Mouse (Mus musculus) embryonic facial prominence, embryonic 14.5 days (tissue): ENCODE results near the gene Cenpt. TPM values are rescaled to one million over a fixed set of nuclear protein-coding genes. Genes with fewer than 3 reads are reported as not detected.

Experiments
- ATAC-seq: fragments of 200-750 bp; cut with Nextera tagmentation; 2 replicates; pipeline ENCODE4 v1.8.0; 2017; ENCODE audit warnings: low read depth, moderate number of reproducible peaks, moderate TSS enrichment
- DNase-seq: peaks from one replicate; pipeline ENCODE4 v3.0.0-alpha.2; 2015; ENCODE audit warnings: low spot score
- H3K27ac ChIP-seq: fragments of 300-500 bp; sonication (generic); replicated peaks from 2 replicates; pipeline ENCODE4 v1.5.1; 2014; ENCODE audit warnings: low read depth, mild to moderate bottlenecking, low read length, moderate library complexity
- H3K27me3 ChIP-seq: fragments of 300-500 bp; sonication (generic); replicated peaks from 2 replicates; pipeline ENCODE4 v1.6.1; 2014; ENCODE audit warnings: low read length; ENCODE audit not compliant: control insufficient read depth, insufficient read depth
- H3K36me3 ChIP-seq: fragments of 300-500 bp; sonication (generic); 2 replicates; pipeline ENCODE4 v1.6.1; 2014; ENCODE audit warnings: low read length, mixed read lengths; ENCODE audit not compliant: control insufficient read depth, insufficient read depth
- H3K4me1 ChIP-seq: fragments of 300-500 bp; sonication (generic); 2 replicates; pipeline ENCODE4 v1.6.1; 2014; ENCODE audit warnings: antibody characterized with exemption, low read length; ENCODE audit not compliant: control insufficient read depth, insufficient read depth
- H3K4me2 ChIP-seq: fragments of 300-500 bp; sonication (generic); 2 replicates; pipeline ENCODE4 v1.6.1; 2014; ENCODE audit warnings: low read depth, mild to moderate bottlenecking, low read length, moderate library complexity, mixed read lengths
- H3K4me3 ChIP-seq: fragments of 300-500 bp; sonication (generic); 2 replicates; pipeline ENCODE4 v1.5.1; 2014; ENCODE audit warnings: low read depth, mild to moderate bottlenecking, low read length
- H3K9ac ChIP-seq: fragments of 300-500 bp; sonication (generic); 2 replicates; pipeline ENCODE4 v1.6.1; 2014; ENCODE audit warnings: low read depth, mild to moderate bottlenecking, low read length, moderate library complexity, mixed read lengths
- H3K9me3 ChIP-seq: fragments of 300-500 bp; sonication (generic); 2 replicates; pipeline ENCODE4 v1.6.1; 2016; ENCODE audit warnings: low read length; ENCODE audit not compliant: control insufficient read depth
- WGBS: fragments of 180-500 bp; shearing (Covaris S2); extraction: QIAGEN DNeasy Blood & Tissue Kit; methylation state at CpG from one replicate; pipeline ENCODE4 v1.1.7; 2014; 5-methylcytosine and 5-hydroxymethylcytosine counted together
- polyA plus RNA-seq: library from polyadenylated mRNA; unstranded; fragments of >200 nt; fragmentation: Nextera tagmentation; extraction: Ambion mirVana; gene quantifications from 2 replicates; pipeline ENCODE4 v1.2.1, GENCODE M21; 2014

Gene Cenpt
- polyA plus RNA-seq, 1 experiment from 2014 or later: 35.0 TPM

GRCm38 (mm10) chr8:105805346-105805745, 47.7 kb downstream of the Cenpt start:
- peaks cover 12% of the 10 kb centered on the region for H3K36me3 ChIP-seq
- no peak overlapping the region for H3K4me3 ChIP-seq
- H3K4me1 ChIP-seq: no peaks in the 10 kb centered on the region
- no peak for ATAC-seq
- DNase-seq: no peak
- H3K9me3 ChIP-seq: no peaks in the 10 kb centered on the region
- H3K27ac ChIP-seq: no peak overlapping the region
- H3K9ac ChIP-seq: no peak overlapping the region
- WGBS: 77% methylated on average over 3 of the region's 3 CpGs
- no peaks in the 10 kb centered on the region for H3K27me3 ChIP-seq
- H3K4me2 ChIP-seq: no peak overlapping the region

- no peaks in the 10 kb centered on the region for H3K9me3 ChIP-seq
- no peak overlapping the region for H3K9ac ChIP-seq
- H3K27me3 ChIP-seq: no peaks in the 10 kb centered on the region
- no peaks in the 10 kb centered on the region for H3K4me1 ChIP-seq
- H3K27ac ChIP-seq: no peak overlapping the region
- no peak overlapping the region for H3K4me2 ChIP-seq
- 90% methylated on average over 7 of the region's 7 CpGs for WGBS
- H3K36me3 ChIP-seq: peaks cover 17% of the 10 kb centered on the region
- DNase-seq (no peak), ATAC-seq (no peak)
- H3K4me3 ChIP-seq: no peak overlapping the region
Measured at GRCm38 (mm10) chr8:105804797-105805196, 48.3 kb downstream of the Cenpt start.

- Histone ChIP-seq H3K27ac (no peak overlapping the region), H3K4me3 (no peak overlapping the region), H3K27me3 (no peaks in the 10 kb centered on the region), H3K9ac (no peak overlapping the region), H3K9me3 (no peaks in the 10 kb centered on the region), H3K4me1 (peaks cover 8% of the 10 kb centered on the region; the same call in 1 of the 2 replicates), H3K36me3 (peaks cover 17% of the 10 kb centered on the region; the same call in 1 of the 2 replicates), H3K4me2 (no peak overlapping the region)
- ATAC-seq: no peak
- no peak for DNase-seq
- 86% methylated on average over 6 of the region's 6 CpGs for WGBS
Measured at GRCm38 (mm10) chr8:105801153-105801904, 51.7 kb downstream of the Cenpt start.

GRCm38 (mm10) chr8:105799091-105799812, 53.8 kb downstream of the Cenpt start:
- H3K27me3 ChIP-seq: no peaks in the 10 kb centered on the region
- no peak overlapping the region for H3K4me3 ChIP-seq
- 0 out of 2 replicates have a peak, but pooled peaks cover 4% of the 10 kb centered on the region for H3K36me3 ChIP-seq
- peak overlapping the region; percentile 59 for H3K27ac ChIP-seq
- H3K9me3 ChIP-seq: no peaks in the 10 kb centered on the region
- 36% methylated on average over 8 of the region's 8 CpGs for WGBS
- DNase-seq (peak; percentile 93), ATAC-seq (peak; percentile 83)
- no peak overlapping the region for H3K4me2 ChIP-seq
- peaks cover 8% of the 10 kb centered on the region; the same call in 1 of the 2 replicates for H3K4me1 ChIP-seq
- H3K9ac ChIP-seq: no peak overlapping the region

- Histone ChIP-seq H3K4me3 (no peak overlapping the region), H3K4me2 (no peak overlapping the region), H3K9me3 (no peaks in the 10 kb centered on the region), H3K36me3 (0 out of 2 replicates have a peak, but pooled peaks cover 4% of the 10 kb centered on the region), H3K4me1 (peaks cover 8% of the 10 kb centered on the region; the same call in 1 of the 2 replicates), H3K27ac (no peak overlapping the region; the same call in 1 of the 2 replicates), H3K27me3 (no peaks in the 10 kb centered on the region), H3K9ac (no peak overlapping the region)
- WGBS: 77% methylated on average over 5 of the region's 5 CpGs
- ATAC-seq (no peak), DNase-seq (no peak)
Measured at GRCm38 (mm10) chr8:105798408-105798807, 54.7 kb downstream of the Cenpt start.

- Histone ChIP-seq H3K27ac (no peak overlapping the region), H3K9me3 (no peaks in the 10 kb centered on the region), H3K4me3 (no peak overlapping the region), H3K9ac (no peak overlapping the region), H3K4me1 (peaks cover 8% of the 10 kb centered on the region; the same call in 1 of the 2 replicates), H3K27me3 (no peaks in the 10 kb centered on the region), H3K36me3 (0 out of 2 replicates have a peak, but pooled peaks cover 5% of the 10 kb centered on the region), H3K4me2 (no peak overlapping the region)
- WGBS: 84% methylated on average over 1 of the region's 1 CpGs
- no peak for DNase-seq
- no peak for ATAC-seq
Measured at GRCm38 (mm10) chr8:105795785-105796184, 57.3 kb downstream of the Cenpt start.

Other genes with a start within 250 kb of the Cenpt start
- 22.4 and 23.6 TPM in 2 replicates for gene Ripor1, start 248.0 kb downstream of the Cenpt start, polyA plus RNA-seq
- 80.9 and 82.5 TPM in 2 replicates for gene Ctcf, start 216.7 kb downstream of the Cenpt start, polyA plus RNA-seq
- 1.7 and 1.9 TPM in 2 replicates for gene Agrp, start 215.9 kb downstream of the Cenpt start, polyA plus RNA-seq
- 1.1 and 1.4 TPM in 2 replicates for gene Carmil2, start 167.0 kb downstream of the Cenpt start, polyA plus RNA-seq
- 56.4 and 58.7 TPM in 2 replicates for gene Acd, start 152.2 kb downstream of the Cenpt start, polyA plus RNA-seq
- 17.8 and 18.4 TPM in 2 replicates for gene Pard6a, start 152.1 kb downstream of the Cenpt start, polyA plus RNA-seq
- gene 4933405L10Rik, start 145.6 kb downstream of the Cenpt start, polyA plus RNA-seq: 0.42 TPM in 1 of 2 replicates, not detected in the other
- 20.7 and 20.8 TPM in 2 replicates for gene Enkd1, start 145.1 kb downstream of the Cenpt start, polyA plus RNA-seq
- 14.7 and 15.1 TPM in 2 replicates for gene Gfod2, start 94.6 kb downstream of the Cenpt start, polyA plus RNA-seq
- 10.8 and 11.2 TPM in 2 replicates for gene Ranbp10, start 25.9 kb downstream of the Cenpt start, polyA plus RNA-seq
- gene Tsnaxip1, start 25.5 kb downstream of the Cenpt start, polyA plus RNA-seq: 0.52 and 3.4 TPM in 2 replicates
- 59.6 and 61.8 TPM in 2 replicates for gene Thap11, start 1.9 kb upstream of the Cenpt start, polyA plus RNA-seq
- 223 and 258 TPM in 2 replicates for gene Nutf2, start 7.3 kb upstream of the Cenpt start, polyA plus RNA-seq
- 35.8 and 42.0 TPM in 2 replicates for gene Edc4, start 27.6 kb upstream of the Cenpt start, polyA plus RNA-seq
- gene Nrn1l, start 40.3 kb upstream of the Cenpt start, polyA plus RNA-seq: 0.62 and 0.71 TPM in 2 replicates
- gene Pskh1, start 47.2 kb upstream of the Cenpt start, polyA plus RNA-seq: 26.1 and 34.0 TPM in 2 replicates
- gene Ctrl, start 80.6 kb upstream of the Cenpt start, polyA plus RNA-seq: 0.57 and 1.1 TPM in 2 replicates
- gene Psmb10, start 85.2 kb upstream of the Cenpt start, polyA plus RNA-seq: 35.9 and 37.3 TPM in 2 replicates
- gene Lcat, start 90.1 kb upstream of the Cenpt start, polyA plus RNA-seq: 1.7 and 1.8 TPM in 2 replicates
- gene Slc12a4, start 112.8 kb upstream of the Cenpt start, polyA plus RNA-seq: 42.8 and 43.9 TPM in 2 replicates
- gene Dpep3, start 126.2 kb upstream of the Cenpt start, polyA plus RNA-seq: not detected in 2 replicates
- gene Dus2, start 138.1 kb upstream of the Cenpt start, polyA plus RNA-seq: 16.0 and 20.2 TPM in 2 replicates
- gene Dpep2nb, start 152.7 kb upstream of the Cenpt start, polyA plus RNA-seq: not detected in 2 replicates
- gene Ddx28, start 158.6 kb upstream of the Cenpt start, polyA plus RNA-seq: 14.7 and 15.8 TPM in 2 replicates
- 7.2 and 7.3 TPM in 2 replicates for gene Nfatc3, start 205.6 kb upstream of the Cenpt start, polyA plus RNA-seq